Mouse (Mus musculus): ENCODE results near the gene Pip4k2a.

DNA sequence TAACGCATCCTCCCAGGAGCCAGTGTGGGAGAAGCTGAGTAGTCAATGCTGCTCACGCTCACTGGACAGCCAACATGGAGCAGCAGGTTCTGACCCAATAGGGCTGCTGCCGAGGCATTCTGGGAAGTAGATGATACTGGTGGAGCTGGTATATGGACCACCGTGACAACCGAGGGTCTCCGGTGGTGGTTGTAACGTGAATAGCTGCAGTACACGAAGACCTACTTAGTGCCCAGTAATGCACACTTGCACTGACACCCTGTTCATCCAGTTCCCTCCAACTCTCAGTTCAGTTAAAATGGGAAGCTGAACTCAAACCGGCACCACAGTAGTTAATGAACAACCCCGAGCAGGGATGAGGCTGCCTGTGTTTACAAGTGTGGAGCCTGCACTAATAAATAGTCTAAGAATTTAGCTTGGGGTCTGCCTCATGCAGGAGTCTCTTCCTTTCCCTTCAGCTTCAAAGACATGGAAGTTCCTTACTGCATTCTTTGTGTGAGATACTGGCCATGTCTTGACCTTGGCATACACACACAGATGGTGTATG, 105.9 kb downstream of the Pip4k2a start:
- no peak for TF ChIP-seq MAX (IDR thresholded peaks at IDR 0.05)
- no peak for TF ChIP-seq CTCF (IDR thresholded peaks at IDR 0.05; ENCODE audit: control insufficient read depth, insufficient read depth, insufficient read length)
- no peak for TF ChIP-seq CEBPB (IDR thresholded peaks at IDR 0.05; ENCODE audit: low read depth)
- no peak for TF ChIP-seq USF1 (IDR thresholded peaks at IDR 0.05; ENCODE audit: low read depth)
- no peak for TF ChIP-seq FOSL1 (IDR thresholded peaks at IDR 0.05; ENCODE audit: insufficient read depth, low read length, poor library complexity, severe bottlenecking)

Data from C2C12 (cell line).